Mouse (Mus musculus) left cerebral cortex, adult 8-10 months (tissue): Measurements from ENCODE around the gene Hist1h4i. TPM values are rescaled to one million over a fixed set of nuclear protein-coding genes. Genes with fewer than 3 reads are reported as not detected.

ENCODE experiments used
- microRNA-seq, 2 experiments: library from miRNA; unstranded; fragments of <30 nt; microRNA quantifications; one replicate each; pipeline ENCODE4 v1.2.0; 2022
- total RNA-seq, 4 experiments: library from RNA; stranded (reverse); gene quantifications; 2 replicates each; pipeline ENCODE4 v1.2.4; 2022

Gene Hist1h4i
- total RNA-seq, 4 experiments from 2014 or later = 62.0 to 71.0 (median 68.4) TPM

Small RNAs within 50 kb of the gene (microRNA-seq; reads per million reads assigned to microRNA genes)
- gene Gm26300 = 0 reads per million in 2 experiments
- 0 reads per million in 2 experiments for gene Gm44390
- gene Gm44486 = 0 reads per million in 2 experiments

Other genes with a start within 250 kb of the Hist1h4i start
- gene Hist1h2bq, start 231.2 kb downstream of the Hist1h4i start, total RNA-seq = 10 to 100 TPM; 26.3 to 44.6 (median 31.8) TPM
- gene Hist1h2ao, start 230.9 kb downstream of the Hist1h4i start, total RNA-seq = 10 to 100 TPM in 3 of 4 experiments, not detected in 1; 14.7 to 30.0 (median 20.1) TPM
- 100 to 1,000 TPM; 177 to 265 (median 220) TPM for gene Hist1h4m, start 229.6 kb downstream of the Hist1h4i start, total RNA-seq
- 10 to 100 TPM; 31.1 to 87.2 (median 44.3) TPM for gene Hist1h4n, start 209.2 kb downstream of the Hist1h4i start, total RNA-seq
- 10 to 100 TPM in 2 of 4 experiments, 1 to 10 TPM in 1, not detected in 1; 7.5 to 39.9 (median 17.1) TPM for gene Hist1h2ap, start 207.9 kb downstream of the Hist1h4i start, total RNA-seq
- 10 to 100 TPM; 26.6 to 43.8 (median 31.6) TPM for gene Hist1h2br, start 207.6 kb downstream of the Hist1h4i start, total RNA-seq
- 1 to 10 TPM; 2.4 to 4.1 (median 3.3) TPM for gene Zfp184, start 96.3 kb downstream of the Hist1h4i start, total RNA-seq
- not detected for gene Pom121l2, start 60.2 kb downstream of the Hist1h4i start, total RNA-seq
- gene Prss16, start 31.6 kb downstream of the Hist1h4i start, total RNA-seq = 1 to 10 TPM in 3 of 4 experiments, under 1 TPM in 1; 0.33 to 1.3 (median 1.0) TPM
- 10 to 100 TPM in 3 of 4 experiments, not detected in 1; 15.3 to 27.1 (median 22.8) TPM for gene Hist1h2ah, start 5.8 kb downstream of the Hist1h4i start, total RNA-seq
- 10 to 100 TPM in 3 of 4 experiments, 1 to 10 TPM in 1; 3.0 to 13.9 (median 10.7) TPM for gene Hist1h2bk, start 5.5 kb downstream of the Hist1h4i start, total RNA-seq
- 10 to 100 TPM in 3 of 4 experiments, 1 to 10 TPM in 1; 9.0 to 26.2 (median 21.0) TPM for gene Hist1h2ag, start 1.6 kb upstream of the Hist1h4i start, total RNA-seq
- 10 to 100 TPM in 2 of 4 experiments, 1 to 10 TPM in 2; 7.2 to 11.6 (median 10.4) TPM for gene Hist1h2bj, start 1.9 kb upstream of the Hist1h4i start, total RNA-seq
- not detected for gene Vmn1r188, start 43.1 kb upstream of the Hist1h4i start, total RNA-seq
- not detected for gene Vmn1r189, start 64.5 kb upstream of the Hist1h4i start, total RNA-seq
- gene Vmn1r191, start 142.6 kb upstream of the Hist1h4i start, total RNA-seq = not detected
- not detected for gene Vmn1r192, start 149.8 kb upstream of the Hist1h4i start, total RNA-seq
- not detected for gene Vmn1r193, start 181.8 kb upstream of the Hist1h4i start, total RNA-seq
- not detected for gene Vmn1r194, start 202.9 kb upstream of the Hist1h4i start, total RNA-seq
- gene Vmn1r195, start 229.2 kb upstream of the Hist1h4i start, total RNA-seq = not detected
- gene Vmn1r196, start 248.6 kb upstream of the Hist1h4i start, total RNA-seq = not detected